In the genomic region with DNA sequence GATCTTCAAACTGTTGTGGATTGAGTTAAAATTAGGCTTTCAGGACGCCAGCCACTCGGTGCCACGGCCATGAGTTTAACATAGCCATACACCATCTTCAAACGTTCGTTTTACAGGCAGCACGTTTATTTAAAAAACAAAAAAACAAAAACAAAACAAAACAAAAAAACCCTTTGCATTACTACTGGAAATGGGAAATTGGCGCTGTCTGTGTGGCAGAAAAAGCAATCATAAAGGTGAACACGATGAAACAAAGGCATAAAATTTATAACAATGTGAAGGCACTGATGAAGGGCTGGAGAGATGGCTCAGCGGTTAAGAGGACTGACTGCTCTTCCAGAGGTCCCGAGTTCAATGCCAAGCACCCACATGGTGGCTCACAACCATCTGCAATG, we compare ENCODE assay signal across 7 mouse cellular contexts. TPM values are rescaled to one million over a fixed set of nuclear protein-coding genes. Genes with fewer than 3 reads are reported as not detected.
DNase-seq lines count a peak whose midpoint lies in the region; ATAC-seq and TF ChIP-seq lines count a peak whose summit lies in the region.

Gene Tekt1 (minus strand): TSS at position 96 of the 395 bp plus-strand sequence.

- DNase-seq in lung, embryonic 14.5 days, result no peak
- DNase-seq in lung, postnatal 36 days, result no peak
- DNase-seq in urinary bladder, postnatal 36 days (ENCODE audit: low spot score in 2 of 2), result no peak
- DNase-seq in adrenal gland, postnatal 4 days (ENCODE audit: low spot score in 2 of 2), result no peak

- no peak for TF ChIP-seq CTCF in lung, embryonic 14.5 days (IDR thresholded peaks at IDR 0.05; ENCODE audit: low read depth)
- TF ChIP-seq CTCF in intestine, postnatal 0 days (IDR thresholded peaks at IDR 0.05; ENCODE audit: low read depth), result no peak

- H3K27ac ChIP-seq in lung, embryonic 14.5 days (ENCODE audit: low read depth), result peak within 1 kb of the TSS; percentile 3; the same call in 1 of the 2 replicates
- no peak within 1 kb of the TSS for H3K27ac ChIP-seq in forebrain, embryonic 12.5 days
- H3K27ac ChIP-seq in intestine, postnatal 0 days (ENCODE audit: low read depth, low read length), result no peak within 1 kb of the TSS
- peak within 1 kb of the TSS; percentile 53 for H3K27ac ChIP-seq in neural tube, embryonic 14.5 days (ENCODE audit: low read depth, low read length)

- H3K27me3 ChIP-seq in lung, embryonic 14.5 days (ENCODE audit: insufficient read depth, low read length), result no peaks in the 10 kb centered on the region
- no peaks in the 10 kb centered on the region for H3K27me3 ChIP-seq in forebrain, embryonic 12.5 days
- no peaks in the 10 kb centered on the region for H3K27me3 ChIP-seq in intestine, postnatal 0 days (replicated peaks; ENCODE audit: control insufficient read depth, insufficient read depth, low read length)
- H3K27me3 ChIP-seq in neural tube, embryonic 14.5 days (ENCODE audit: control insufficient read depth, insufficient read depth, low read length), result no peaks in the 10 kb centered on the region

- no peak for ATAC-seq in lung, embryonic 14.5 days (ENCODE audit: insufficient read depth)
- ATAC-seq in forebrain, embryonic 12.5 days (ENCODE audit: low FRiP score), result 0 out of 2 replicates have a peak, but pooled peaks have one; percentile 17
- no peak for ATAC-seq in intestine, postnatal 0 days
- no peak for ATAC-seq in neural tube, embryonic 14.5 days (ENCODE audit: low read depth)

- no peaks in the 10 kb centered on the region for H3K36me3 ChIP-seq in lung, embryonic 14.5 days (ENCODE audit: insufficient read depth)
- H3K36me3 ChIP-seq in forebrain, embryonic 12.5 days (replicated peaks), result no peaks in the 10 kb centered on the region
- H3K36me3 ChIP-seq in intestine, postnatal 0 days (ENCODE audit: control insufficient read depth, insufficient read depth), result no peaks in the 10 kb centered on the region
- no peaks in the 10 kb centered on the region for H3K36me3 ChIP-seq in neural tube, embryonic 14.5 days (ENCODE audit: control insufficient read depth, insufficient read depth, low read length)

- H3K4me2 ChIP-seq in lung, embryonic 14.5 days, result peak within 1 kb of the TSS; percentile 74
- peak within 1 kb of the TSS; percentile 74 for H3K4me2 ChIP-seq in forebrain, embryonic 12.5 days
- H3K4me2 ChIP-seq in intestine, postnatal 0 days (replicated peaks; ENCODE audit: low read depth), result peak within 1 kb of the TSS; percentile 67
- H3K4me2 ChIP-seq in neural tube, embryonic 14.5 days (ENCODE audit: low read depth, low read length), result peak within 1 kb of the TSS; percentile 89

- WGBS in lung, embryonic 14.5 days, result 33% methylated on average over 10 of the region's 10 CpGs
- WGBS in forebrain, embryonic 12.5 days, result 34% methylated on average over 10 of the region's 10 CpGs
- WGBS in intestine, postnatal 0 days, result 34% methylated on average over 10 of the region's 10 CpGs
- 32% methylated on average over 10 of the region's 10 CpGs for WGBS in neural tube, embryonic 14.5 days

- peaks cover 16% of the 10 kb centered on the region for H3K4me1 ChIP-seq in lung, embryonic 14.5 days (ENCODE audit: insufficient read depth)
- peaks cover 6% of the 10 kb centered on the region for H3K4me1 ChIP-seq in forebrain, embryonic 12.5 days
- H3K4me1 ChIP-seq in intestine, postnatal 0 days (replicated peaks; ENCODE audit: control insufficient read depth, insufficient read depth, low read length), result peaks cover 4% of the 10 kb centered on the region; the same call in 1 of the 2 replicates
- H3K4me1 ChIP-seq in neural tube, embryonic 14.5 days (ENCODE audit: control insufficient read depth, insufficient read depth, low read length), result peaks cover 3% of the 10 kb centered on the region; the same call in 1 of the 2 replicates

- peak within 1 kb of the TSS; percentile 38 for H3K4me3 ChIP-seq in lung, embryonic 14.5 days (ENCODE audit: low read depth, low read length)
- H3K4me3 ChIP-seq in forebrain, embryonic 12.5 days (replicated peaks), result peak within 1 kb of the TSS; percentile 47
- peak within 1 kb of the TSS; percentile 29 for H3K4me3 ChIP-seq in intestine, postnatal 0 days (ENCODE audit: low read depth, low read length)
- H3K4me3 ChIP-seq in neural tube, embryonic 14.5 days (ENCODE audit: low read depth, low read length), result peak within 1 kb of the TSS; percentile 41

- H3K9me3 ChIP-seq in lung, embryonic 14.5 days (ENCODE audit: low read depth, low read length), result no peaks in the 10 kb centered on the region
- no peaks in the 10 kb centered on the region for H3K9me3 ChIP-seq in forebrain, embryonic 12.5 days
- no peaks in the 10 kb centered on the region for H3K9me3 ChIP-seq in intestine, postnatal 0 days (ENCODE audit: control insufficient read depth)
- no peaks in the 10 kb centered on the region for H3K9me3 ChIP-seq in neural tube, embryonic 14.5 days (ENCODE audit: control insufficient read depth, low read length)

- H3K9ac ChIP-seq in lung, embryonic 14.5 days, result peak within 1 kb of the TSS; percentile 53
- H3K9ac ChIP-seq in forebrain, embryonic 12.5 days, result peak within 1 kb of the TSS; percentile 68
- H3K9ac ChIP-seq in intestine, postnatal 0 days (ENCODE audit: low read depth, low read length), result peak within 1 kb of the TSS; percentile 0; the same call in 1 of the 2 replicates
- peak within 1 kb of the TSS; percentile 73 for H3K9ac ChIP-seq in neural tube, embryonic 14.5 days (replicated peaks; ENCODE audit: low read depth, low read length)

RNA-seq across cellular contexts. Expression of gene Tekt1, which starts in this region (rescaled TPM):
- polyA plus RNA-seq in lung, embryonic 14.5 days (2014; fragmentation: Nextera tagmentation; extraction: Ambion mirVana), result 6.1 and 6.5 TPM in 2 replicates
- 6.3 and 6.7 TPM in 2 replicates for polyA plus RNA-seq in forebrain, embryonic 12.5 days (2016; fragmentation: Nextera tagmentation; extraction: Ambion mirVana)
- polyA plus RNA-seq in intestine, postnatal 0 days (2015; fragmentation: Nextera tagmentation; extraction: Ambion mirVana), result 0.08 TPM in 1 of 2 replicates, not detected in the other
- polyA plus RNA-seq in neural tube, embryonic 14.5 days (2014; fragmentation: Nextera tagmentation; extraction: Ambion mirVana), result 5.5 and 8.8 TPM in 2 replicates
- under 1 TPM; 0.51 to 0.62 TPM for total RNA-seq in adrenal gland, postnatal 4 days (2021)

Comparison
In these comparisons a context has a peak if more than half of its experiments do, and no peak if none do; other contexts are left out.
1. H3K27ac ChIP-seq: peak in lung, embryonic 14.5 days (single experiment) and neural tube, embryonic 14.5 days (single experiment); none in forebrain, embryonic 12.5 days (single experiment) and intestine, postnatal 0 days (single experiment).
2. H3K9ac ChIP-seq: peak in every context shown above with its lines; median percentile 73 in neural tube, embryonic 14.5 days; 68 in forebrain, embryonic 12.5 days; 53 in lung, embryonic 14.5 days; 0 in intestine, postnatal 0 days.
3. Peak in every context shown above with its lines, with median percentiles within 50 percentile points of each other: H3K4me2 ChIP-seq and H3K4me3 ChIP-seq.